Mouse (Mus musculus) adrenal gland, postnatal 14 days (tissue): Measurements from ENCODE around the gene Mif. TPM values are rescaled to one million over a fixed set of nuclear protein-coding genes. Genes with fewer than 3 reads are reported as not detected.

ENCODE experiments used
- DNase-seq: peaks from one replicate; pipeline ENCODE4 v3.0.0; 2021; ENCODE audit warnings: mixed read lengths
- total RNA-seq: library from RNA; stranded (reverse); gene quantifications from 2 replicates; pipeline ENCODE4 v1.2.3, GENCODE M21; 2021

The Mif gene
- total RNA-seq, 1 experiment from 2014 or later, result 259 TPM

GRCm38 (mm10) chr10:75837248-75837759 is 22.7 kb downstream of the Mif start, which contains the start of gene Gstt2:
Gstt2 (minus strand) TSS chr10:75837424.
- peak; percentile 96 for DNase-seq

GRCm38 (mm10) chr10:75835761-75836531 is 24.1 kb downstream of the Mif start:
- DNase-seq, result no peak

GRCm38 (mm10) chr10:75835307-75835706 is 24.7 kb downstream of the Mif start:
- peak; percentile 85 for DNase-seq

GRCm38 (mm10) chr10:75834721-75835120 is 25.3 kb downstream of the Mif start:
- no peak for DNase-seq

- peak; percentile 89 for DNase-seq
Measured at GRCm38 (mm10) chr10:75834250-75834649, 25.8 kb downstream of the Mif start.

GRCm38 (mm10) chr10:75833456-75834080 is 26.5 kb downstream of the Mif start:
- DNase-seq, result peak; percentile 53

- peak; percentile 87 for DNase-seq
Measured at GRCm38 (mm10) chr10:75832272-75832895, 27.7 kb downstream of the Mif start.

- DNase-seq, result no peak
Measured at GRCm38 (mm10) chr10:75830275-75830670, 29.8 kb downstream of the Mif start.

GRCm38 (mm10) chr10:75829529-75830274 is 30.3 kb downstream of the Mif start:
- no peak for DNase-seq

GRCm38 (mm10) chr10:75828500-75828931 is 31.5 kb downstream of the Mif start:
- peak; percentile 71 for DNase-seq

- peak; percentile 87 for DNase-seq
Measured at GRCm38 (mm10) chr10:75827668-75828360, 32.2 kb downstream of the Mif start.

GRCm38 (mm10) chr10:75824530-75824929 is 35.5 kb downstream of the Mif start:
- DNase-seq, result no peak

GRCm38 (mm10) chr10:75823782-75824181 is 36.3 kb downstream of the Mif start:
- DNase-seq, result no peak

- DNase-seq, result no peak
Measured at GRCm38 (mm10) chr10:75822443-75822842, 37.6 kb downstream of the Mif start, which contains the start of gene Gstt4. Gstt4 (minus strand) TSS chr10:75822543.

GRCm38 (mm10) chr10:75819882-75820281 is 40.2 kb downstream of the Mif start:
- DNase-seq, result no peak

- DNase-seq, result no peak
Measured at GRCm38 (mm10) chr10:75818641-75819040, 41.4 kb downstream of the Mif start.

Other genes with a start within 250 kb of the Mif start
- gene Susd2, start 216.2 kb downstream of the Mif start, total RNA-seq, result 6.0 and 12.2 TPM in 2 replicates
- gene Cabin1, start 95.9 kb downstream of the Mif start, total RNA-seq, result 34.2 and 36.2 TPM in 2 replicates
- gene Ddt, start 86.8 kb downstream of the Mif start, total RNA-seq, result 210 and 231 TPM in 2 replicates
- gene Gm20441, start 79.3 kb downstream of the Mif start, total RNA-seq, result not detected in 2 replicates
- gene Gstt3, start 78.8 kb downstream of the Mif start, total RNA-seq, result 20.2 and 21.2 TPM in 2 replicates
- 69.1 and 93.9 TPM in 2 replicates for gene Gstt1, start 61.7 kb downstream of the Mif start, total RNA-seq
- gene Gstt4, start 37.7 kb downstream of the Mif start, total RNA-seq, result 0.59 and 0.79 TPM in 2 replicates
- 33.3 and 40.9 TPM in 2 replicates for gene Gstt2, start 22.8 kb downstream of the Mif start, total RNA-seq
- 1.8 and 1.9 TPM in 2 replicates for gene Derl3, start 33.2 kb upstream of the Mif start, total RNA-seq
- 75.0 and 79.3 TPM in 2 replicates for gene Smarcb1, start 61.4 kb upstream of the Mif start, total RNA-seq
- 1,334 and 1,341 TPM in 2 replicates for gene Chchd10, start 72.9 kb upstream of the Mif start, total RNA-seq
- gene Mmp11, start 76.3 kb upstream of the Mif start, total RNA-seq, result 7.9 and 8.6 TPM in 2 replicates
- gene Gm867, start 80.4 kb upstream of the Mif start, total RNA-seq, result 0.85 TPM in 1 of 2 replicates, not detected in the other
- gene Vpreb3, start 82.8 kb upstream of the Mif start, total RNA-seq, result 1.7 and 2.2 TPM in 2 replicates
- not detected in 2 replicates for gene Gm5134, start 94.3 kb upstream of the Mif start, total RNA-seq
- gene Zfp280b, start 172.4 kb upstream of the Mif start, total RNA-seq, result 8.8 and 11.5 TPM in 2 replicates